Mouse (Mus musculus) intestine, postnatal 0 days (tissue): ENCODE data around the gene Insc. TPM values are rescaled to one million over a fixed set of nuclear protein-coding genes. Genes with fewer than 3 reads are reported as not detected.
A peak's percentile ranks its signal among the peaks of the same experiment; 100 is the strongest.

Experiments
- ATAC-seq: fragments of 200-750 bp; cut with Nextera tagmentation; 2 replicates; pipeline ENCODE4 v1.8.0; 2017; ENCODE audit warnings: mild to moderate bottlenecking, moderate TSS enrichment, moderate library complexity
- H3K27ac ChIP-seq: fragments of 300-500 bp; sonication (generic); 2 replicates; pipeline ENCODE4 v1.5.1; 2014; ENCODE audit warnings: mild to moderate bottlenecking, low read depth, low read length, moderate library complexity
- H3K27me3 ChIP-seq: fragments of 300-500 bp; sonication (generic); replicated peaks from 2 replicates; pipeline ENCODE4 v1.6.1; 2014; ENCODE audit warnings: low read length, mixed read lengths; ENCODE audit not compliant: control insufficient read depth, insufficient read depth
- H3K36me3 ChIP-seq: fragments of 300-500 bp; sonication (generic); 2 replicates; pipeline ENCODE4 v1.6.1; 2014; ENCODE audit warnings: mild to moderate bottlenecking, moderate library complexity; ENCODE audit not compliant: control insufficient read depth, insufficient read depth
- H3K4me1 ChIP-seq: fragments of 300-500 bp; sonication (generic); replicated peaks from 2 replicates; pipeline ENCODE4 v1.6.1; 2014; ENCODE audit warnings: antibody characterized with exemption, low read length, mixed read lengths; ENCODE audit not compliant: control insufficient read depth, insufficient read depth
- H3K4me2 ChIP-seq: fragments of 300-500 bp; sonication (generic); replicated peaks from 2 replicates; pipeline ENCODE4 v1.6.1; 2014; ENCODE audit warnings: low read depth, mild to moderate bottlenecking, moderate library complexity
- H3K4me3 ChIP-seq: fragments of 300-500 bp; sonication (generic); 2 replicates; pipeline ENCODE4 v1.5.1; 2014; ENCODE audit warnings: low read depth, low read length
- H3K9ac ChIP-seq: fragments of 300-500 bp; sonication (generic); 2 replicates; pipeline ENCODE4 v1.6.1; 2014; ENCODE audit warnings: mild to moderate bottlenecking, low read depth, low read length
- H3K9me3 ChIP-seq: fragments of 300-500 bp; sonication (generic); 2 replicates; pipeline ENCODE4 v1.6.1; 2016; ENCODE audit warnings: mixed run types; ENCODE audit not compliant: control insufficient read depth
- CTCF ChIP-seq: sonication (generic); IDR thresholded peaks from 2 replicates; pipeline ENCODE4 v1.5.1; 2016; ENCODE audit warnings: low read depth, mild to moderate bottlenecking, control low read depth, antibody characterized with exemption, moderate library complexity
- WGBS: fragments of 180-500 bp; shearing (Covaris S2); extraction: QIAGEN DNeasy Blood & Tissue Kit; methylation state at CpG from one replicate; pipeline ENCODE4 v1.1.7; 2014; 5-methylcytosine and 5-hydroxymethylcytosine counted together
- polyA plus RNA-seq: library from polyadenylated mRNA; unstranded; fragments of >200 nt; fragmentation: Nextera tagmentation; extraction: Ambion mirVana; gene quantifications from 2 replicates; pipeline ENCODE4 v1.2.1, GENCODE M21; 2015

Gene Insc
- polyA plus RNA-seq, 1 experiment from 2014 or later = 8.3 TPM

DNA sequence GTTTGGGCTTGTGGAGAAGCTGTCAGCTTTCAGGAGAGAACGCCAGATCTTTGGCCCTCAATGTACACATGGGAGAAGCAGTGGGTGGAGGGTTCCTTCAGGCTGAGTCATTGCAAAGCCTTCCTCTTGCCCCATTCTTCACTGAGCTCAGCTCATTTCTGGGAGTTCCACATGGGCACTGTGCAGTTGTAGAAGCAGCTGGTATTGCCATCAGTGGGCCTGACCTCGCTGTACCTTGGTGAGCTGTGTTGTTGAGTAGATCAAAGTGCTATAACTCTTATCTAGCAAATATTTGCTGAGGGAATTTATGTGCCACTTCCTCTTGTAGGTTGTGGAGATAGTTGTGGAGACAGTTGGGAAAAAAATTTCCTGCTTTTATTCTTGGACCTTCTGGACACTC is 103.7 kb downstream of the Insc start:
- H3K27ac ChIP-seq = 0 out of 2 replicates have a peak overlapping the region, but pooled peaks have one; percentile 36
- WGBS = 36% methylated on average over 2 of the region's 2 CpGs
- no peak overlapping the region for H3K4me2 ChIP-seq
- no peak overlapping the region for H3K9ac ChIP-seq
- no peaks in the 10 kb centered on the region for H3K36me3 ChIP-seq
- H3K4me3 ChIP-seq = no peak overlapping the region
- no peak for TF ChIP-seq CTCF
- H3K9me3 ChIP-seq = no peaks in the 10 kb centered on the region
- peaks cover 13% of the 10 kb centered on the region for H3K4me1 ChIP-seq
- no peaks in the 10 kb centered on the region for H3K27me3 ChIP-seq
- peak; percentile 94 for ATAC-seq

DNA sequence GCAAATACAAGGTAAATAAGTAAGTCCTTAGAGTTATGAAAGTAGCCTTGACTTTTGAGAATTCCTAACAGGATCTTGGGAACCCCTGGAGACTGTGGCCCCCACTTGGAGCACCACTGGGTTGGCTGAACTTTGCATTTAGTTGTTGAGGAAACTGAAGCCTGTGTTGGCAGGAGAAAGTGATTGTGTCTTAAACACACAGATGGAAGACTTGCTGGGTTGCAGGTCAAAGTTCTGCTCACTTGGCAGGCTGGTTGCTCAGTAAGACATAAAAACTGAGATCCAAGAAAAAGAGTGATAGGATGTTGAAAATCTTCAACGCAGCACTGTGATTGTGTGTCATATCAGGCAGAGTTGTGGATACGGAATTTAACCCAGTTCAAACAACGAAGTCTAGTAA is 108.9 kb downstream of the Insc start:
- 42% methylated on average over 3 of the region's 3 CpGs for WGBS
- ATAC-seq = peak; percentile 66
- no peaks in the 10 kb centered on the region for H3K9me3 ChIP-seq
- no peaks in the 10 kb centered on the region for H3K27me3 ChIP-seq
- no peaks in the 10 kb centered on the region for H3K36me3 ChIP-seq
- H3K9ac ChIP-seq = no peak overlapping the region
- H3K4me3 ChIP-seq = no peak overlapping the region
- no peak overlapping the region for H3K4me2 ChIP-seq
- H3K27ac ChIP-seq = peak overlapping the region; percentile 0; the same call in 1 of the 2 replicates
- no peak for TF ChIP-seq CTCF
- H3K4me1 ChIP-seq = peaks cover 9% of the 10 kb centered on the region; the same call in 1 of the 2 replicates

DNA sequence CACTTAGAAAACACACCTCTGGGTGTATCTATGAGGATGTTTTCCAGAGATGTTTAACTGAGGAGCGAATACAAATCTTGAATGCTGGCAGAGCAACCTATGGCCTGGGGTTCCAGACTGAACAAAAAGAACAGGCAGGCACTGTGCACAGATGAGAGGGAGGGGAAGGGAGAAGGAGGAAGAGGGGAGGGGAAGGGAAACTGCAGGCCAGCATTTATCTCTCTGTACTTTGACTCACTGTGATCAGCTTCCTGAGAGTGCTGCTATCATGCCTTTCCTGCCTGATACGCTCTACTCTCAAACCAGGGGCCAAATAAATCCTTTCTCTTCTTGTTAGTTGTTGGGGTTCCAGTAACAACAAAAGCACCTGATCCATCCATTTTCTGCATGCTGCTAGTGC is 110.7 kb downstream of the Insc start:
- WGBS = 40% methylated on average over 2 of the region's 2 CpGs
- Histone ChIP-seq H3K9me3 (no peaks in the 10 kb centered on the region), H3K27ac (no peak overlapping the region), H3K36me3 (no peaks in the 10 kb centered on the region), H3K27me3 (no peaks in the 10 kb centered on the region), H3K4me2 (no peak overlapping the region), H3K4me1 (0 out of 2 replicates have a peak, but pooled peaks cover 3% of the 10 kb centered on the region), H3K4me3 (no peak overlapping the region), H3K9ac (no peak overlapping the region)
- peak; percentile 67 for ATAC-seq
- no peak for TF ChIP-seq CTCF

DNA sequence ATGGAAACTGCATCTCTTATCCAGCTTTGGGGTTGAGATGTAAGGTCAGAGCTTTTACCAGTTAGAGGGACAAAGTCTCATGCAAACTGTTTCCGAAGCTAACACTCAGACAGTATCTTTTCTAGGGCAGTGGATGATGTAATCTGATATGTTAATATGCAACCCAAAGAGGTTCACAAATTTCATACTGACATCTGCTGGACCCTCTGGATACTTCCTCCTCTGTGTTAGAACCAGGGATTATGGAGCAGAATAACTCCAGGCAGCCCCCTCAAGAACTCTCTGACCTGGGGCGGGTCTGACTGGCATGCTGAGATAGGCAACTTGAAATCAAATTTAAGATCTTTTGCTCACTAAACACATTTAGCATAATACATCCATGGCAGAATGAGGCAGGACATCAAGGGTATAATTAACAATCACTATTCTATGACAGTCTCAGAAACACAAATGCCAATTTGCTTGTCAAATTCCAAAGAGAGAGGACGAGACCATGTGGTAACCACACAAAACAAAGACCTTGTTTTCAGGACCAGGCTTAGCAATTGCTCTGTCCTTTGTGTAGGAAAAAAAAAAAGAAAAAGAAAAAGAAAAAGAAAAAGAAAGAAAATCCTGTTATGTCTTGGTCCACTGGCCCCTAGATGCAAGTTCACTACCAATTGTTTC is 117.5 kb downstream of the Insc start:
- H3K27ac ChIP-seq = no peak overlapping the region
- WGBS = 51% methylated on average over 3 of the region's 3 CpGs
- H3K4me3 ChIP-seq = no peak overlapping the region
- H3K9ac ChIP-seq = no peak overlapping the region
- no peaks in the 10 kb centered on the region for H3K36me3 ChIP-seq
- no peak overlapping the region for H3K4me2 ChIP-seq
- H3K27me3 ChIP-seq = no peaks in the 10 kb centered on the region
- peak; percentile 44 for TF ChIP-seq CTCF
- H3K4me1 ChIP-seq = no peaks in the 10 kb centered on the region
- H3K9me3 ChIP-seq = no peaks in the 10 kb centered on the region
- no peak for ATAC-seq

DNA sequence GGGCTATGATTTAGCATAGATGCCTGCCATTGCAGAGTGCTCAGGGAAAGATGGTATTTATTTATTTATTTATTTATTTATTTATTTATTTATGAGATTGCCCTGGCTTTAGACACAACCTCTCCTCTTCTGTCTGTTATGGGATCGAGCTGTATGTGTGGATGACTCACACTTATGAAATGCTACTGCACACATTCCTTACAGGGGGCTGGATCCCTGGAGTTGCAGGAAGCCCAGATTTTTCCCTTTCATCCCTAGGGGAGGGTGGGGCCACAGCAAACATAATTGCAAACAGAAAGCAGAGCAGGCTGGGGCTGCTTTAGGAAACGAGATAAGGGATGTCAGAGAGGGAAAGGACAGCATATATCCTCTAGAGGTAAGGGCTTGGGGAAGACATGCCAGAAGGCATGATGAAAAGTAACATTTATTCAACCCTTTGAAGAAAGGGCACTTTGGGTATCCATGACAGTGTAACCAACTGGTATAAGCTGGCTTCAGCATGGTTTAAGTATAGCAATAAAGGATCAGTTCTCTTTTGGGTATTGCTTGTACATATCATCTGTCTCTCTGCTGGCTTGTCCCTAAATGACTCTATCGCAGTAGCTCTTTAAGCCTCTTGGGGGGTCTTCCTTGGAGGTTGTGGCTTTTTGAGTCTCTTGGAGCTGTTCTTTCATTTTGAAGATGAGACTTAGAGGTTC is 130.0 kb downstream of the Insc start:
- Histone ChIP-seq H3K4me2 (no peak overlapping the region), H3K36me3 (no peaks in the 10 kb centered on the region), H3K4me1 (no peaks in the 10 kb centered on the region), H3K4me3 (no peak overlapping the region), H3K27me3 (no peaks in the 10 kb centered on the region), H3K27ac (no peak overlapping the region), H3K9me3 (no peaks in the 10 kb centered on the region), H3K9ac (no peak overlapping the region)
- peak; percentile 28; the same call in 1 of the 2 replicates for ATAC-seq
- 21% methylated on average over 3 of the region's 3 CpGs for WGBS
- no peak for TF ChIP-seq CTCF

DNA sequence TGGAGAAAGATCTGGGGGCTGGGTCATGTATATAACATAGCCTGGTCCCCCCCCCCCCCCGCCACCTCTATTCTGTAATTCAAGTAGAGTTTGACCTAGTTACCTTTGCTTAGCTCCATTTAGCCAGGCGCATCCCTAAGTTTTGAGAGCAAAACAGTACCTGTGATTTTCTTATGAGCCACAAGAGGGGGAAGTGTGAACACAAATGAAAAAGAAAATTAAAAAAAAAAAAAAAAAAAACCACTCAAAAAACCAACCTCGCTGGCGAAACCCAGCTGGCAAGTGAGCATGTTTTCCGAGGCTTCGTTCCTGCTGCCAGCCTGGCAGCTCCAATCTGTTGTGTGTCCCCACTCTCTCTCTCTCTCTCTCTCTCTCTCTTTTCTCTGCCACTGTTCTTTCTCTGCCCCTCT is 130.5 kb downstream of the Insc start:
- H3K36me3 ChIP-seq = no peaks in the 10 kb centered on the region
- no peak overlapping the region for H3K4me3 ChIP-seq
- TF ChIP-seq CTCF = peak; percentile 50
- no peak overlapping the region for H3K27ac ChIP-seq
- H3K4me1 ChIP-seq = no peaks in the 10 kb centered on the region
- H3K9ac ChIP-seq = no peak overlapping the region
- no peak for ATAC-seq
- no peaks in the 10 kb centered on the region for H3K9me3 ChIP-seq
- H3K27me3 ChIP-seq = no peaks in the 10 kb centered on the region
- 21% methylated on average over 6 of the region's 6 CpGs for WGBS
- H3K4me2 ChIP-seq = peak overlapping the region; percentile 43; the same call in 1 of the 2 replicates
